Mouse (Mus musculus): ENCODE measurements around the gene Mroh3.

The Mroh3 gene

GRCm38 (mm10) chr1:136212803-136213202 lies at the start of gene Mroh3:
Gene Mroh3, minus strand, starts transcription at chr1:136212828.
- peak in 1 of 2 experiments; percentile 18 for DNase-seq (ENCODE audit: low spot score in 2 of 2)

- no peak for DNase-seq (ENCODE audit: low spot score in 2 of 2)
Measured at GRCm38 (mm10) chr1:136260635-136261238, 48.1 kb upstream of the Mroh3 start, which contains the start of gene Gpr25. Gene Gpr25, minus strand, starts transcription at chr1:136260873.

DNA sequence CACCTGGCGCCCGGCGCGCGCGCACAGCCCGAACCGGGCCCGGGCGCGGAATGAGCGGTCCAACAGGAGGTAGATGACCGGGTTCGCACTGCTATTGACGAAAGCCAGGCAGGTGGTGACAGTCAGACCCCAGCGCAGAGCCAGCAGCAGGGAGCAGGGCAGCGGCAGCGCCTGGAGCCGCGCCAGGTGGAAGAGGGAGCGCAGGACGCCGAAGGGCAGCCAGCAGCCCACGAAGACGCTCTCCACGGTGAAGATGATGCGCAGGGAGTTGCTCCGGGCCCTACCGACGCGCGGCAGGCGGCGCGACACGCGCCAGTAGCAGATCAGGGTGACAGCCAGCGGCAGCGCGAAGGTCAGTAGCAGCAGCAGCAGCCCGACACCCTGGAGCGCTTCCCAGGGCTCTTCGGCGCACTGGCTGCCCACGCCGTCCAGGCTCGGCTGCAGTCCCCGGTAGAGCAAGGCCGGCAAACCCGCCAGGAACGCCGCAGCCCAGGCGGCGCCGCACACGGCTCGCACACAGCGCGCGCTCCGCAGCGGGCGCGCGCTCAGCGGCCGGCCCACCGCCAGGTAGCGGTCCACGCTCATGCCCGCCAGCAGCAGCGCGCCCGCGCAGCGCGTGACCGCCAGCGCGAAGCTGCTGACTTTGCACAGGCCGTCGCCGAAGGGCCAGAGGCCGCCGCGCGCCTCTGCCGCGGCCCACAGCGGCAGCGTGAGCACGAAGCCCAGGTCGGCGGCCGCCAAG lies 47.4 kb upstream of the Mroh3 start:
- peak; percentile 50 to 74 for DNase-seq (ENCODE audit: low spot score in 2 of 2)

DNA sequence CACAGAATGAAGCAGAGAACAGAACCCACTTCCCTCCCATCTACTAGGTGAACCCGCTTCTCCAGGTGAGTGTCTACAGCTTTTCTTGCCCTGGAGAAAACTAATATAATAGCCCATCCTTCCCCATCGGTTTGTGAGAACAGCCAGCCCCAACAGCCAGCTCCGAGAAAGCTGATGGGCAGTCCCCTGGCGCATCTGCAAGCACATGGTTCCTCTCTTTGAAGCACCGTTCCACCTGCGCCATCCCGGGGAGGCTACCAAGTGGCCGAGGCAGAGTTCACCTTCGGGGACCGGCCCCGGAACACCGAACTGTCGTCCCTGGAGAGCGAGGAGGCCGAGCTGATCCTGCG lies 46.9 kb upstream of the Mroh3 start:
- DNase-seq (ENCODE audit: low spot score in 2 of 2) = no peak

DNA sequence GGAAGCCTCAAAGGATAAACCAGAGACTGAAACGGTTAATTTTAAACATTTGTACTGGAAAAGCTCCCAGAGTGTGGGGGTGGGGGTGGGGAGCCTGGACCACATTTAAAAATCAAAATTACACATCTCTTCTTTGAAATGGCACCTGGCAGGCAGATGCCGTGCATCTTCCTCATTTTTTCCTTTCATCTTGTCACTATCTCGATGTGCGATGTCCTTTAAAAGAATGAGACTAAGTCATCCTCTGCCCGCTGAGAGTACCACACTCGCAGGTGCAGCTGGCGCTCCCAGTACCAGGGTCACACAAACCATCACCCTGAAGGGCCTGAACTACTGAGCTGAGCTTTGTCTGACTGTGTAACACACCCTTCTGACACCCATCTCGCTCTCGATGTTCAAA lies 45.9 kb upstream of the Mroh3 start:
- DNase-seq (ENCODE audit: low spot score in 2 of 2) = no peak

GRCm38 (mm10) chr1:136255657-136256056 lies 43.0 kb upstream of the Mroh3 start:
- DNase-seq (ENCODE audit: low spot score in 2 of 2) = no peak

DNA sequence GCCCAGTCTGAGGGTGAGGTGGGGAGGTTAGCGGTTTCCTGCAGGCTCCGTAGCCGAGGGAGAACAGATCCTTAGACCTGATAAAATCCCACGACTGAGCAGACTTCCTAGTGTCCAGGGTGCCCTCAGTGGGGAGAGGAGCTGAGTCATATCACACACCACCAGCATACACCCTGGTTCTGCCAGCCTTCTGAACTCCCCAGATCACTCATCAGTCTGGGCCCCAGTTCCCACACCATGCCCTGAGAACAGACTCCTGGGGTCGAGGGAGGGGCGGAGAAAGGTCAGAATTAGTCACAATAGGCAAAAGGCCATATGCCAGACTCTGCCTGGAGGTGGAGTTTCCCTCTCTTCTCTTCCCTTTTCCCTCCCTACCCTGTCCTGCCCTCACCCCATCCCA lies 42.5 kb upstream of the Mroh3 start:
- no peak for DNase-seq (ENCODE audit: low spot score in 2 of 2)

DNA sequence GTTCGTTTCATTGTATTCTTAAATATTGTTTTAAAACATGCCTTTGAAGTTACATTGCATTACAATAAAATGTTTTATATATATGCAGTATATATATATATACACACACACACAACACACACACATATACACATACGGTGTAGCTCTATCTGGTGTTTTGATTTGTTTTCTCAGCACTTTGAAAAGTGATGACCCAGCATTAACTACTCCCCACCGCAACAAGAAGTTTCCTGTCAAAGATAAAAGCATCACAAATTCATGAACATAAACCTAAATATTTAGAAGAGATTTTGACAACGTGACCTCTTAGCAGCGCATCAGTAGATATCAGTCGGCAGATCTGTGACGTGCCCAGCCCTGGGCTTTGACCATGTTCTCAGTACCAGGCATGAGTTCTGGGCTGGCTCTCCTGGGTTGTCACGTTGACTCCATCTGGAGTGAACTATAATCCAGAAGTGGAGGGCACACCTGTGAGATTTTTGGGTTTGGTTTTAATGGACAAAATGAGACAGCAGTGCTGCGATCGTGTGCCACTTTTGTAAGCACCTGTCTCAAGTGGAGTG lies 42.0 kb upstream of the Mroh3 start:
- no peak for DNase-seq (ENCODE audit: low spot score in 2 of 2)

DNA sequence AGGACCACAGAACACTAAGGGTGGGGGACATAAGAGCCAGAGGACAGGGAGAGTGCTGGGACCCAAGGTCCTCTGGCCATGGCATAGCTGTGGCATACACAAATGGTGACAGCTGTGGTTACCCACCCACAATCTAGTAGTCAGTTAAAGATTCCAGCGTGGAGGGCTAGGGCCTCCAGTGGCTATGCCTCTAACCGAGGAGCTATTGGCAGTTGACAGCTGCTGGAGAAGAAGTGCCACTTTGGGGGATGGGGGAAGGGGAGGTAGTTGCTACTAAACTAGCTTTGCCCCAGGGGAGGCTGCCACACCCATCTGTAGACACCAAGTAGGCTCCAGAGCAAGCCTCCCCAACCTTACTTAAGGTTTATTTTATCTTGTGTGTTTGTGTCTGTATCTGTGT lies 40.8 kb upstream of the Mroh3 start:
- DNase-seq (ENCODE audit: low spot score in 2 of 2) = no peak

DNA sequence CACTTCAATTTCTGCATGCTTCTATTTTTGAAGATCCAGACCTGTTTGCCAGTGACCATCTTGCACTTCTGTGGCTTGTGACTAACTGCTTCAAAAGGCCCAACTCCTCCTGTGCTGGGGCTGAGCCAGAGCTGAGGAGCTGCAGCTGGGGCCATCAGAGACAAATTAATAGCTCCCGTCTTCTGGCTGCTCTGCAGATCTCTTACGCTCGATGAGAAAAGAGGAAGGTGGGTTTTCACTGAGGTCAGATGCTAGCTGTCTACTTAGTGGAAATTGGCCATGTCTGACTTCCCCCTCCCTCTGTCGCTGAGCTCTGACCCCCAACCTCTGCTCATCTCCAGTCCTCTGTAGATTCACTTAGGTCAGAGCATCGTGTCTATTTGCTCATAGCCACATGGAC lies 37.0 kb upstream of the Mroh3 start:
- no peak for DNase-seq (ENCODE audit: low spot score in 2 of 2)

DNA sequence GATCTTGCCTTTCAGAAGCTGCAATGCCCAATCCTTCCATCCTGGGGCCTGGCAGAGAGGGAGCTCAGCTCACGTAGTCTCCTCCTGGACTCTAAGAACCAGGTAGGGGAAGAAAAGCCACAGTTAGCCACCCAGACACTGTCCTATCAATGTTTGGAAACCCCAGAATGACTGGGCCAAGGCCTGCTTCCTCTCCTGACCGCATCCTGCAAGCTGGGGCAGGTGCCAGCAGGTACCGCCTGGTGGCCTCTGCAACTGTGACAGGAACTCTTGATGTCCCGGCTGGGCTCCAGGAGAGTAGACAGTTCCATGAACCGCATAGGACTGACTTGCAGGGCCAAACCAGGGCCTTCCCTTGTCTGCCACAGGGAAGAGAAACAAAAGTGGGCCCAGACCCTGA lies 34.8 kb upstream of the Mroh3 start:
- no peak for DNase-seq (ENCODE audit: low spot score in 2 of 2)

GRCm38 (mm10) chr1:136244469-136244868 lies 31.8 kb upstream of the Mroh3 start:
- DNase-seq (ENCODE audit: low spot score in 2 of 2) = no peak

DNA sequence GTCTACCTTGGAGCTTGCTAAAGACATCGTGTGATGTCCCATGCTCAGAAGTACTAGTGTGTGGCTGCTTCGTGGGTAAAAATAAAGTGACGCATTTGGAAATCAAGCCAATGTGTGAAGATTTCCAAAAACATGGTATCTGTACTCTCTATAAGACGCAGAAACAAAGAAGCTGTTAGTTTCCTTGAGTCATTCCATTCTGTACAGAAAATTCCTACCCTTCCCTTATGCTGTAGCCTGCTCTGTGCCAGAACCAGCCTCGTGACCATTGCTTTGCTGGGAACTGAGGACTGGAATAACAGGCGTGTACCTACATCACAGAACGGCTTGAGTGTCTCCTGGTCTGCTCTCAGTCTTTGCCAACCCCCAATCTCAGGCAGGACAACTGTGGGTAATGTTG lies 29.2 kb upstream of the Mroh3 start:
- DNase-seq (ENCODE audit: low spot score in 2 of 2) = no peak

GRCm38 (mm10) chr1:136238495-136238894 lies 25.9 kb upstream of the Mroh3 start:
- no peak for DNase-seq (ENCODE audit: low spot score in 2 of 2)

DNA sequence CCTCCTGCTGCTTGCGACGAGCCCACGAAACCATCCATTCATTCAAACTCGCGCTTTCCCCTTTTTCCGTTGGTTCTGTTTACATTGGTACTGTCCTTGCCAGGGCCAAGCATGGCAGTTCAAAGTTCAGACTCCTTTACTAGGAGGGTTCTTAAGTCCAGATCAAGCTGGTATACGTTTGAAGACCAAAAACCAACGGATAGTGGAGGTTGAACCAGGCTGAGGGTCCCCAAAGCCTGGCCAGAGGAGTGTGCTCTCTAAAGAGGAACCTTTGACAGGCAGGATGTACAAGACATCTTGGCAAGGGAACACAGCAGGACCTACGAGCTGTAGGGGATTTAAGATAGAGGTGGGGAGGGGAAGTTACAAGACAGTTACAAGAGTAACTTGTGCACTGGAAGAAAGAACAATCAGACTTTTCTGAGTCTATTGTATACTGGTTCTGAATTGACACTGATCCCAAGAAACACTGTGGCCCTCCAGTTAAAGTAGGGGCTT lies 22.0 kb upstream of the Mroh3 start:
- no peak for DNase-seq (ENCODE audit: low spot score in 2 of 2)

GRCm38 (mm10) chr1:136233892-136234594 lies 21.4 kb upstream of the Mroh3 start, which contains the start of gene Inava:
Gene Inava, minus strand, starts transcription at chr1:136234264.
- DNase-seq (ENCODE audit: low spot score in 2 of 2) = peak; percentile 8 to 18

- DNase-seq (ENCODE audit: low spot score in 2 of 2) = no peak
Measured at GRCm38 (mm10) chr1:136232986-136233790, 20.6 kb upstream of the Mroh3 start.

DNA sequence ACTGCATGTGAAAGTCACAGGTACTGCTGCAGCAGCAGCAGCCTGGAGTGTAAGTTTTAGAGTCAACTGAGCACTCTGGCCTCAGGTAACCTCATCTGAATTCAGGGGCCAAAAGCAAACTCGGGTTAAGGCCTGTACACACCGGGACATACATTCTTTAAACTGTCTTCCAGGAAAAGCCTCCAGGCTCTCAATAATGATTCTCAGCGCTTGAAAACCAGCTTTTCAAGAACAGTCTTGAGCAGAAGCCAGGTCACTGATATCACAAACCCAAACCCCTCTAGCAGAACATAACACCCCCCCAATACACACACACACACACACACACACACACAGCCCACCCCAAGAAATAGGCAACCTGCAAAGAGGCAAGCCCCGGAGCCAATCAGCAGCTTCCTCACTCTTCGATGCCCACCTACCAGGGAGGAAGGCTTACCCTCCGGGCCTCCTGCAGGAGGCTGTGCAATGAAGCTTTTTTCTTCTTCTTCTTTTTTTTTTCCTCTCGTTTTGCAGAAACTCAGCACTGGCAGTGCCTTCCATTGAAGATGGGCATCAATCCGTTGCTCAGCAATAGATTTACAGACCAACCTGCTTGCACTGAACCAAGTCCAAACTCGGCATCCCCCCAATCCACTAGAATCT lies 19.8 kb upstream of the Mroh3 start:
- no peak for DNase-seq (ENCODE audit: low spot score in 2 of 2)

DNA sequence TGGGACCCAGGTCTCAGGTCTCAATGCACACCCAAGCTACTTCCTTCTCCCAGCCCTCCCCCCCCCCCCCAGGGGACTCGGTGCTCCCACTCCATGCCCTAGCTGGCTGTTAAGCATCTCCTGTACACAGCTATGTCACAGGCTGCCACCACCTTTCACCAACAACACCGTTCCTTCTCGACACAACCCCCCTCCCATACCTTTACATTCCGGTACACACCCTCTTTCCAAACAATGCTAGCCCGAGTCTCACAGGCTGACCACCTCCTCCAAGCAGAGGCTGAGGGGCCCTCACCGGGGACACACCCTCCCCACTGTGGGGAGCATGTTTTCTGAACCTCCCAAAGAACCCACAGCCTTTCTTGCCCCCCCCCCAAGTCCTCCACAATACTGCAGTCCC lies 19.0 kb upstream of the Mroh3 start:
- DNase-seq (ENCODE audit: low spot score in 2 of 2) = no peak

DNA sequence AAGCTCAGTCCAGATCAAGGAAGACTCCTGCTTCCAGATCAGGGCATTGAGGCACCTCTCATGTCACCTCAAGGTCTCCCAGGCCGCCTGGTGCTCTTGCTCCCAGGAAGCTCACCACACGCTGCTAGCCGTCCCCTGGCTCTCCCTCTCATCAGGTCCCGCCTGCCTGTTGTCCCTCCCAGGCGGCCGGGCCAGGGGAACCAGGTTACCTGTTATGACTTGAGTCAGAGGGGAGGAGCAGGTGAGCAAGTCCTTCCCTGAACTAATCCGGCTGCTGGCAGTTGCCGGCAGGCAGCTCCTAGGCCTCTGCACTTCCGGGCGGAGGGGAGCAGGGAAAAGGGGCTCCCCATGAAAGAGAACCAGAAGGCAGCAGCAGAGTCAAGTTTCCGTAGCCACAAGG lies 17.6 kb upstream of the Mroh3 start:
- DNase-seq (ENCODE audit: low spot score in 2 of 2) = no peak

DNA sequence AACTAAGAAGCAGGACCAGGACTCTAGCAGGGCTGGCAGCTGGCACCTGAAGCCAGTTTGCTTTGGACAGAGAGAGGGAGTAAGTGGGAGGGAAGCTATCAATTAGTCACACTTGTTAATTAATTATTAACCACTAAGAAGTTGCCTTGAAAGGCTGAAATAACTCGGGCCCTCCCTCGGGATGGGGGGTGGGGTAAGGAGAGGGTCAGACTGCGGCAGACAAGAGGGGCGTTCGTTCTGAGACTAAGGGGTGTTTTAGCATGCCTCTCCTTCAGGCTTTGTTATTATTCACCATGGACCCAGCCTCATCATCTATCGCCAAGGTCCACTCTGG lies 16.4 kb upstream of the Mroh3 start:
- DNase-seq (ENCODE audit: low spot score in 2 of 2) = no peak
